Mouse (Mus musculus) liver, embryonic 12.5 days (tissue): Measurements from ENCODE around the gene Ank2. TPM values are rescaled to one million over a fixed set of nuclear protein-coding genes. Genes with fewer than 3 reads are reported as not detected.

ENCODE experiments used
- ATAC-seq: fragments of 200-750 bp; cut with Nextera tagmentation; 2 replicates; pipeline ENCODE4 v1.8.0; 2017; ENCODE audit warnings: moderate number of reproducible peaks, mild to moderate bottlenecking, moderate library complexity
- H3K27ac ChIP-seq: fragments of 300-500 bp; sonication (generic); 2 replicates; pipeline ENCODE4 v1.5.1; 2016; ENCODE audit warnings: mild to moderate bottlenecking
- H3K27me3 ChIP-seq: fragments of 300-500 bp; sonication (generic); replicated peaks from 2 replicates; pipeline ENCODE4 v1.6.1; 2016; ENCODE audit warnings: mild to moderate bottlenecking, moderate library complexity
- H3K36me3 ChIP-seq: fragments of 300-500 bp; sonication (generic); 2 replicates; pipeline ENCODE4 v1.6.1; 2016; ENCODE audit warnings: mild to moderate bottlenecking, moderate library complexity
- H3K4me1 ChIP-seq: fragments of 300-500 bp; sonication (generic); 2 replicates; pipeline ENCODE4 v1.6.1; 2016
- H3K4me2 ChIP-seq: fragments of 300-500 bp; sonication (generic); 2 replicates; pipeline ENCODE4 v1.6.1; 2016; ENCODE audit warnings: mild to moderate bottlenecking, moderate library complexity
- H3K4me3 ChIP-seq: fragments of 300-500 bp; sonication (generic); 2 replicates; pipeline ENCODE4 v1.5.1; 2016; ENCODE audit warnings: mild to moderate bottlenecking, moderate library complexity
- H3K9ac ChIP-seq: fragments of 300-500 bp; sonication (generic); 2 replicates; pipeline ENCODE4 v1.6.1; 2016; ENCODE audit warnings: mild to moderate bottlenecking, moderate library complexity
- H3K9me3 ChIP-seq: fragments of 300-500 bp; sonication (generic); replicated peaks from 2 replicates; pipeline ENCODE4 v1.6.1; 2016; ENCODE audit warnings: mild to moderate bottlenecking, moderate library complexity
- WGBS: fragments of 180-500 bp; shearing (Covaris S2); methylation state at CpG from one replicate; pipeline ENCODE4 v1.1.7; 2016; ENCODE audit not compliant: insufficient replicate concordance; 5-methylcytosine and 5-hydroxymethylcytosine counted together
- polyA plus RNA-seq: library from polyadenylated mRNA; unstranded; fragments of >200 nt; fragmentation: Nextera tagmentation; extraction: Ambion mirVana; gene quantifications from 2 replicates; pipeline ENCODE4 v1.2.1, GENCODE M21; 2016

Ank2 gene
- polyA plus RNA-seq, 1 experiment from 2014 or later, result 9.0 TPM

GRCm38 (mm10) chr3:127208871-127209270 lies 290.3 kb downstream of the Ank2 start:
- Histone ChIP-seq H3K9me3 (no peaks in the 10 kb centered on the region), H3K4me1 (no peaks in the 10 kb centered on the region), H3K27me3 (no peaks in the 10 kb centered on the region), H3K36me3 (no peaks in the 10 kb centered on the region), H3K27ac (no peak overlapping the region), H3K9ac (no peak overlapping the region), H3K4me2 (no peak overlapping the region), H3K4me3 (no peak overlapping the region)
- WGBS, result 67% methylated on average over 5 of the region's 5 CpGs
- no peak for ATAC-seq

GRCm38 (mm10) chr3:127205883-127206434 lies 293.2 kb downstream of the Ank2 start:
- H3K9ac ChIP-seq, result no peak overlapping the region
- H3K4me2 ChIP-seq, result no peak overlapping the region
- ATAC-seq, result no peak
- H3K27ac ChIP-seq, result no peak overlapping the region
- no peaks in the 10 kb centered on the region for H3K27me3 ChIP-seq
- no peaks in the 10 kb centered on the region for H3K4me1 ChIP-seq
- H3K4me3 ChIP-seq, result no peak overlapping the region
- no peaks in the 10 kb centered on the region for H3K9me3 ChIP-seq
- H3K36me3 ChIP-seq, result no peaks in the 10 kb centered on the region
- 77% methylated on average over 5 of the region's 5 CpGs for WGBS

GRCm38 (mm10) chr3:127202484-127203115 lies 296.6 kb downstream of the Ank2 start:
- no peaks in the 10 kb centered on the region for H3K27me3 ChIP-seq
- no peak for ATAC-seq
- H3K27ac ChIP-seq, result no peak overlapping the region
- no peaks in the 10 kb centered on the region for H3K4me1 ChIP-seq
- no peak overlapping the region for H3K4me3 ChIP-seq
- no peaks in the 10 kb centered on the region for H3K36me3 ChIP-seq
- 35% methylated on average over 11 of the region's 11 CpGs for WGBS
- no peak overlapping the region for H3K4me2 ChIP-seq
- H3K9me3 ChIP-seq, result no peaks in the 10 kb centered on the region
- no peak overlapping the region for H3K9ac ChIP-seq

GRCm38 (mm10) chr3:127200789-127201188 lies 298.4 kb downstream of the Ank2 start:
- Histone ChIP-seq H3K9me3 (no peaks in the 10 kb centered on the region), H3K4me2 (no peak overlapping the region), H3K27me3 (no peaks in the 10 kb centered on the region), H3K9ac (no peak overlapping the region), H3K36me3 (no peaks in the 10 kb centered on the region), H3K4me3 (no peak overlapping the region), H3K4me1 (no peaks in the 10 kb centered on the region), H3K27ac (no peak overlapping the region)
- ATAC-seq, result no peak
- 56% methylated on average over 3 of the region's 3 CpGs for WGBS

GRCm38 (mm10) chr3:127199112-127199665 lies 300.0 kb downstream of the Ank2 start:
- no peak overlapping the region for H3K27ac ChIP-seq
- no peaks in the 10 kb centered on the region for H3K27me3 ChIP-seq
- H3K4me2 ChIP-seq, result no peak overlapping the region
- H3K4me3 ChIP-seq, result no peak overlapping the region
- no peaks in the 10 kb centered on the region for H3K9me3 ChIP-seq
- no peak overlapping the region for H3K9ac ChIP-seq
- H3K36me3 ChIP-seq, result no peaks in the 10 kb centered on the region
- WGBS, result 72% methylated on average over 9 of the region's 9 CpGs
- no peaks in the 10 kb centered on the region for H3K4me1 ChIP-seq
- no peak for ATAC-seq

GRCm38 (mm10) chr3:127198656-127199055 lies 300.5 kb downstream of the Ank2 start:
- H3K4me2 ChIP-seq, result no peak overlapping the region
- no peaks in the 10 kb centered on the region for H3K36me3 ChIP-seq
- no peaks in the 10 kb centered on the region for H3K9me3 ChIP-seq
- H3K4me1 ChIP-seq, result no peaks in the 10 kb centered on the region
- H3K27me3 ChIP-seq, result no peaks in the 10 kb centered on the region
- no peak overlapping the region for H3K27ac ChIP-seq
- no peak overlapping the region for H3K9ac ChIP-seq
- WGBS, result 79% methylated on average over 7 of the region's 7 CpGs
- no peak overlapping the region for H3K4me3 ChIP-seq
- ATAC-seq, result no peak

GRCm38 (mm10) chr3:127188789-127189128 lies 310.4 kb downstream of the Ank2 start:
- H3K27me3 ChIP-seq, result no peaks in the 10 kb centered on the region
- H3K27ac ChIP-seq, result no peak overlapping the region
- ATAC-seq, result no peak
- H3K36me3 ChIP-seq, result no peaks in the 10 kb centered on the region
- H3K9me3 ChIP-seq, result no peaks in the 10 kb centered on the region
- H3K4me2 ChIP-seq, result no peak overlapping the region
- no peak overlapping the region for H3K9ac ChIP-seq
- WGBS, result 74% methylated on average over 5 of the region's 5 CpGs
- H3K4me3 ChIP-seq, result no peak overlapping the region
- H3K4me1 ChIP-seq, result no peaks in the 10 kb centered on the region

- no peak overlapping the region for H3K9ac ChIP-seq
- 74% methylated on average over 5 of the region's 5 CpGs for WGBS
Observed at GRCm38 (mm10) chr3:127188086-127188788, 310.9 kb downstream of the Ank2 start.

GRCm38 (mm10) chr3:127187081-127187480 lies 312.1 kb downstream of the Ank2 start:
- Histone ChIP-seq H3K4me1 (no peaks in the 10 kb centered on the region), H3K27me3 (no peaks in the 10 kb centered on the region), H3K27ac (no peak overlapping the region), H3K9ac (no peak overlapping the region), H3K9me3 (no peaks in the 10 kb centered on the region), H3K4me2 (no peak overlapping the region), H3K4me3 (no peak overlapping the region), H3K36me3 (no peaks in the 10 kb centered on the region)
- ATAC-seq, result no peak
- WGBS, result 56% methylated on average over 2 of the region's 2 CpGs

More at GRCm38 (mm10) chr3:127188086-127188788, 310.9 kb downstream of the Ank2 start:
- Histone ChIP-seq H3K27ac (no peak overlapping the region), H3K9me3 (no peaks in the 10 kb centered on the region), H3K27me3 (no peaks in the 10 kb centered on the region), H3K4me1 (no peaks in the 10 kb centered on the region), H3K4me2 (no peak overlapping the region), H3K4me3 (no peak overlapping the region), H3K36me3 (no peaks in the 10 kb centered on the region)
- ATAC-seq, result no peak

GRCm38 (mm10) chr3:127186239-127186638 lies 312.9 kb downstream of the Ank2 start:
- 76% methylated on average over 3 of the region's 3 CpGs for WGBS
- H3K27me3 ChIP-seq, result no peaks in the 10 kb centered on the region
- H3K4me2 ChIP-seq, result no peak overlapping the region
- H3K36me3 ChIP-seq, result no peaks in the 10 kb centered on the region
- H3K9ac ChIP-seq, result no peak overlapping the region
- H3K4me1 ChIP-seq, result no peaks in the 10 kb centered on the region
- no peak overlapping the region for H3K27ac ChIP-seq
- ATAC-seq, result no peak
- H3K9me3 ChIP-seq, result no peaks in the 10 kb centered on the region
- H3K4me3 ChIP-seq, result no peak overlapping the region

GRCm38 (mm10) chr3:127183998-127184753 lies 315.0 kb downstream of the Ank2 start:
- no peaks in the 10 kb centered on the region for H3K4me1 ChIP-seq
- no peak overlapping the region for H3K4me3 ChIP-seq
- no peak overlapping the region for H3K4me2 ChIP-seq
- H3K9ac ChIP-seq, result no peak overlapping the region
- H3K9me3 ChIP-seq, result no peaks in the 10 kb centered on the region
- 12% methylated on average over 5 of the region's 5 CpGs for WGBS
- no peak for ATAC-seq
- no peak overlapping the region for H3K27ac ChIP-seq
- H3K36me3 ChIP-seq, result no peaks in the 10 kb centered on the region
- no peaks in the 10 kb centered on the region for H3K27me3 ChIP-seq

GRCm38 (mm10) chr3:127172697-127173096 lies 326.5 kb downstream of the Ank2 start:
- Histone ChIP-seq H3K36me3 (no peaks in the 10 kb centered on the region), H3K4me2 (no peak overlapping the region), H3K27ac (no peak overlapping the region), H3K27me3 (no peaks in the 10 kb centered on the region), H3K9me3 (no peaks in the 10 kb centered on the region), H3K4me1 (no peaks in the 10 kb centered on the region), H3K9ac (no peak overlapping the region), H3K4me3 (no peak overlapping the region)
- no peak for ATAC-seq
- 68% methylated on average over 2 of the region's 2 CpGs for WGBS
